In the genomic region with DNA sequence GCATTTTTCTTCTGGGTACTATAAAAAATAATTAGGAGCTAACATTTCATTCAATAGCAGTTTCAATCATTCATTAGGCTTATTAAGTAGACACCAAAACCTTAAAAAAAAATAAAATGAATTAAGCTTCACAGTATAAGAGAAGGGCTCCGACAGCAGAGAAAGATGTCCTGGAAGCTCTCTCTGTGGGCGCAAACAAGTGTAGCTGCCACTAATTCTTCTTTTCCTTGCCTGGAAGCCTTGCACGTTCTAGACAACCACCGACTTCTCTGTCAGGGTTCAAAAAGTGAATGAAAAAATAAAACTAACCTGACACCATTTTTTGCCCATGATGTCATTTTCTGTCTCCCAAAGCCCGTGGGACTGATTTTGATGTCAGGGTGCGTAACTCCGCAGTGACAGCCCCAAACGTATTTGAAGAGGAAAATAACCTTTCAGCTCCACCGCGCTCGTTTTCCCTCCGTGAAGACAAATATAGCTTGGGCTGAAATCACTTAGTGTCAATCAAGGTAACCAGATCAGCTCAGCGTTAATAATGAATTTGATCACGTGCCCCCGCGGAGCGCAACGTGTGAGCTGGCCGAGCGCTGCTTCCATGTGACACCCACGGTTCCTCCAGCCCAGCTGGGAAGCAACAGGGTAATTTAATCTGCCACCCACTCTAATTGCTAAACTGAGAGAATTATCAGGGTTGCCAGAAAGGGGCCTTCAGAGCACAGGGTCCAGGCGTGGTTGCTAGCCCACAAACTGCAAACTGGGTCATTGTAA, we compare ENCODE assay signal across 8 mouse cellular contexts.
DNase-seq lines count a peak whose midpoint lies in the region; ATAC-seq and TF ChIP-seq lines count a peak whose summit lies in the region.

No protein-coding gene starts in this region.

- TF ChIP-seq POLR2A in MEL (IDR thresholded peaks at IDR 0.05; ENCODE audit: control insufficient read depth in 1 of 2, insufficient read depth in 1 of 2, low read depth in 1 of 2, low read length in 2 of 2, poor library complexity in 1 of 2) = no peak
- no peak for TF ChIP-seq POLR2A in cortical plate, adult 2 months (IDR thresholded peaks at IDR 0.05; ENCODE audit: extremely low read depth, insufficient read depth, low read length)

- H3K4me3 ChIP-seq in MEL (ENCODE audit: control insufficient read depth in 1 of 2, insufficient read depth in 1 of 2, low read depth in 2 of 2, low read length in 2 of 2) = no peak overlapping the region
- H3K4me3 ChIP-seq in cortical plate, adult 2 months (ENCODE audit: insufficient read depth, low read length) = peak overlapping the region; percentile 2; the same call in 1 of the 2 replicates
- no peak overlapping the region for H3K4me3 ChIP-seq in kidney, embryonic 16.5 days (ENCODE audit: low read length)
- no peak overlapping the region for H3K4me3 ChIP-seq in midbrain, embryonic 12.5 days

- peaks cover 0 to 2% of the 10 kb centered on the region in 2 experiments; a peak in 1 of 4 replicates for H3K27me3 ChIP-seq in MEL (ENCODE audit: control insufficient read depth in 1 of 2, insufficient read depth in 2 of 2, low read length in 2 of 2)
- H3K27me3 ChIP-seq in kidney, embryonic 16.5 days (ENCODE audit: insufficient read depth, low read length) = no peaks in the 10 kb centered on the region; the same call in 1 of the 2 replicates
- H3K27me3 ChIP-seq in midbrain, embryonic 12.5 days = no peaks in the 10 kb centered on the region

- no peak for TF ChIP-seq RAD21 in MEL (IDR thresholded peaks at IDR 0.05; ENCODE audit: low read depth, low read length)

- H3K9me3 ChIP-seq in MEL (replicated peaks; ENCODE audit: insufficient read depth, low read length) = no peaks in the 10 kb centered on the region
- no peaks in the 10 kb centered on the region for H3K9me3 ChIP-seq in kidney, embryonic 16.5 days (ENCODE audit: low read length)
- no peaks in the 10 kb centered on the region for H3K9me3 ChIP-seq in midbrain, embryonic 12.5 days

- TF ChIP-seq CTCF in MEL (IDR thresholded peaks at IDR 0.05 in 2 of 3, conservative IDR thresholded peaks at IDR 0.05 in 1 of 3; ENCODE audit: control insufficient read depth in 1 of 3, insufficient read depth in 1 of 3, low read depth in 2 of 3, low read length in 3 of 3, poor library complexity in 1 of 3, severe bottlenecking in 1 of 3) = no peak
- TF ChIP-seq CTCF in cortical plate, adult 2 months (IDR thresholded peaks at IDR 0.05; ENCODE audit: extremely low read depth, insufficient read depth, low read length) = no peak

- H3K79me2 ChIP-seq in MEL (ENCODE audit: control insufficient read depth, insufficient read depth, low read length, poor library complexity) = no peaks in the 10 kb centered on the region

- no peak overlapping the region for H3K27ac ChIP-seq in MEL (ENCODE audit: control insufficient read depth, low read depth, low read length)
- no peak overlapping the region for H3K27ac ChIP-seq in cortical plate, adult 2 months (ENCODE audit: insufficient read depth, low read length)
- no peak overlapping the region for H3K27ac ChIP-seq in kidney, embryonic 16.5 days (ENCODE audit: low read length)
- H3K27ac ChIP-seq in midbrain, embryonic 12.5 days (replicated peaks) = no peak overlapping the region

- DNase-seq in MEL (ENCODE audit: low read depth, low spot score) (no peak), liver (no peak)
- DNase-seq in heart, adult 8-10 months (ENCODE audit: low spot score) = peak; percentile 15
- no peak for DNase-seq in lung, postnatal 14 days

- H3K9ac ChIP-seq in MEL (ENCODE audit: control insufficient read depth, low read depth, low read length, poor library complexity, severe bottlenecking) = no peak overlapping the region
- no peak overlapping the region for H3K9ac ChIP-seq in kidney, embryonic 16.5 days (replicated peaks; ENCODE audit: low read length)
- no peak overlapping the region for H3K9ac ChIP-seq in midbrain, embryonic 12.5 days (replicated peaks)

- WGBS in kidney, embryonic 16.5 days = 22% methylated on average over 22 of the region's 22 CpGs
- WGBS in midbrain, embryonic 12.5 days = 36% methylated on average over 22 of the region's 22 CpGs

- no peak for TF ChIP-seq EP300 in MEL (IDR thresholded peaks at IDR 0.05; ENCODE audit: low read depth in 1 of 2, low read length in 2 of 2)

- H3K36me3 ChIP-seq in MEL (ENCODE audit: control insufficient read depth in 1 of 2, insufficient read depth in 2 of 2, low read length in 2 of 2) = no peaks in the 10 kb centered on the region
- no peaks in the 10 kb centered on the region for H3K36me3 ChIP-seq in kidney, embryonic 16.5 days (ENCODE audit: insufficient read depth, low read length)
- no peaks in the 10 kb centered on the region for H3K36me3 ChIP-seq in midbrain, embryonic 12.5 days

- peak overlapping the region; percentile 41 for H3K4me2 ChIP-seq in kidney, embryonic 16.5 days (replicated peaks; ENCODE audit: low read depth, low read length)
- peak overlapping the region; percentile 19 for H3K4me2 ChIP-seq in midbrain, embryonic 12.5 days (replicated peaks)

- no peak for ATAC-seq in kidney, embryonic 16.5 days (ENCODE audit: low FRiP score, low TSS enrichment)
- peak; percentile 71 for ATAC-seq in midbrain, embryonic 12.5 days (ENCODE audit: low FRiP score, low read depth)
- no peak for ATAC-seq in megakaryocyte-erythroid progenitor cell, adult 5-6 weeks (replicated peaks; ENCODE audit: low FRiP score, low TSS enrichment, poor library complexity, severe bottlenecking)

- H3K4me1 ChIP-seq in MEL (ENCODE audit: control insufficient read depth in 1 of 2, insufficient read depth in 2 of 2, low read length in 2 of 2) = no peaks in the 10 kb centered on the region
- H3K4me1 ChIP-seq in cortical plate, adult 2 months (ENCODE audit: control insufficient read depth, insufficient read depth, low read length) = no peaks in the 10 kb centered on the region
- H3K4me1 ChIP-seq in kidney, embryonic 16.5 days (ENCODE audit: insufficient read depth, low read length) = no peaks in the 10 kb centered on the region
- peaks cover 9% of the 10 kb centered on the region; the same call in 1 of the 2 replicates for H3K4me1 ChIP-seq in midbrain, embryonic 12.5 days

TF ChIP-seq in MEL, 35 proteins besides CTCF, POLR2A, EP300 and RAD21:
- peak; percentile 52; the same call in 1 of the 2 replicates for TF ChIP-seq USF1 (IDR thresholded peaks at IDR 0.05; ENCODE audit: low read depth, low read length)
- TF ChIP-seq TCF12 (IDR thresholded peaks at IDR 0.05; ENCODE audit: low read depth, low read length) = no peak
